Mouse (Mus musculus) liver, postnatal 0 days (tissue): ENCODE measurements around the gene Arrdc2.

Experiments used
- CTCF ChIP-seq: sonication (generic); IDR thresholded peaks from 2 replicates; pipeline ENCODE4 v1.5.1; 2016; ENCODE audit warnings: antibody characterized with exemption, low read depth
- EP300 ChIP-seq: IDR thresholded peaks from 2 replicates; pipeline ENCODE4 v1.6.1; 2016; ENCODE audit warnings: antibody characterized with exemption, low read depth, mild to moderate bottlenecking

GRCm38 (mm10) chr8:70786291-70787050, 53.0 kb downstream of the Arrdc2 start:
- TF ChIP-seq CTCF (no peak), EP300 (no peak)
